Mouse (Mus musculus) Muller cell, postnatal 12 days (primary cell): ENCODE measurements at regions not wholly inside any gene's neighbourhood (a gene's known extent, or its start where the extent isn't known, plus 50 kb on each side); places are given as distances from the start of the nearest gene placed in this dataset.
"Not testable (repeated sequence)": the region's sequence is repeated elsewhere in the genome, so short reads cannot be mapped to it uniquely, and the experiment has no call there.

Experiments
- DNase-seq: peaks from one replicate; pipeline ENCODE4 v3.0.0-alpha.2; 2015; ENCODE audit errors: inconsistent ontology term

DNA sequence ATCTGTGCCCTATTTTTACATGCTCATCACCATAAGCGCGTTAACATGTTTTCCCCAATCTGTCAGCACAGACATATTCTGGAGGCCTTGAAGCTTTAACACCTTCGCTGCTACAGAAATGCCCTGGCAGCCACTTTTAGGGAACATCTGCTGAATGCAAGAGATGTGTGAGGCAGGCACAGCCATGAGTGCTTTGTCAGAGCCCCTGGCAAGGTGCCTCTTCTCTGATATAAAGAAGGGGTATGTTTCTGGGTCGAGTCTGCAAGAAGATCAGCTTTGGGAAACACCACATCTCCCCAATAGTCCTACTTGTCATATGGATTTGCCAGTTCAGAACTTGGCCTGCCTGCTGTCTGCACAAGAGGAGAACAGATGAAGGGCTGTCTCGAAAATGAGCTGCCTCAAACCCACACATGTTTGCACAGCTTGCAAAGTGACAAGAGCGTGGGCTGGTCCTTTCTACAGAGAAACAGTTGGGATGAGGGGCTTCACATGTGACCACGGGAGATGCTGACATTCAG, 1263.3 kb upstream of the Klhl29 start:
- DNase-seq, result no peak

DNA sequence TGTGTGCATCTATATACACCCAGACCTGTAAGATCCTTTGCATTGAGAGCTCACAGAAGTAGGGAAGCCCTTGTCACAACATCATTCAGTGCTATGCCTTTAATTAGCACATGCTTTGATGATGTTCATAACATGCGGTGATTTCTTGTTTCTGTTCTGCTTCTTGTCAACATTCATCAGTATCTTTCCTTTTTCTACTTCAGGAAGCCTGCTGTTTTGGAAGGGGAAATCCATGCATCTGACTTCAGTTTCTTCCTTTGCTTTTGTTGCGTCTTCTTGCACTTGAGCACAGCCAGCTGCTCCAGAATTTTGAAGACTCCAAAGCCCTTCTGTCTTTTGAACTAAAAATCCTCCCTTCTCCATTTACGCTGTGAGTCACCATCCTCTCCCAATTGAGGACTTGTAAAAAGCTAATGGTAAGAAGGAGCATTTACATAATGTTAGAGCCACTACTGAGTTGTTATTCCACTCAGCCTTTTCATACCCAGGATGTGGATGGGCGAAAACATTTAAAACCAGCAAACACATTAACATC, 1262.4 kb upstream of the Klhl29 start:
- peak; percentile 30 for DNase-seq

DNA sequence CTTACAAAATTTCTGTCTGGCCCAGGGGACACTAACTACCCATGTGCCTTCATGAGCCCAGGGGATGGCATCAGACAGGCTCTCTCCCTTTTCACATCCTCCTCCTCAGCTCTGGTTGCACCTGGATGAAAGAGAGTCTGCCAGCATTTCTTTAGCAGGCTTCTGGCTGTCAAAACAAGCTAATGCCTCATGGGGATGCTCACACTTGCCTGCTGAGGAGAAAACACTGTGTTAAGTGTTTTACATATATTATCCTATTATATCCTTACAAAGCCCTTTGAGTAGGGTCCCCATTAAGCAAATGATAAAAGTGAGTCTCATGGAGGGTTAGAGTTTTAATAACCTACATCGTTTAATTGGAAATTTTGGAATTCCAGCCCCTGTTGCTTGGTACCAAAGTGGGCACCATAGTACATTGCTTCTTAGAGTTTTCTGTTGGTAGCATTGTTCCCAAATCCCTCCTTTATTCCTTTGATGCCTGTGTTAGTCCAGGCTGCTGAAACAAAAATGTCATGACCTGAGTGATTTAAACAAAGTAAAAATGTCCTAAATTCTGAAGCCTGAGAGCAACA, 1247.2 kb upstream of the Klhl29 start:
- no peak for DNase-seq

DNA sequence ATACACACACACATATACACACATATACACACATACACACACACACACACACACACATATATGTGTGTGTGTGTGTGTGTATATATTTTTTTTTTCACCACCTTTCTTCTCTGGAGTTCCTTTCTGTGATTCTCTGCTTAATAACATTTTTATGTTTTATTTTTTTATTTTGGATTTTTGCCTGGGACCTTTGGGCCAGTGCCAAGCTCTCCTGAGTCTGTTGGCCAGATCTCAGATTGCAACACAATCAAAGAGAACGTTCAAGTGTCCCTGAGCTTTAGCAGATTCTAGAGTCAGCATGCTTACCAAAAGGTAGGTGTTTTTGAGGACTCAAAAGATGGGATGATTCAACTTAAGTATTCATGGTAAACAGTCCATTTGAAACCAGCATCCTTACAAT, 1225.6 kb upstream of the Klhl29 start:
- no peak for DNase-seq

DNA sequence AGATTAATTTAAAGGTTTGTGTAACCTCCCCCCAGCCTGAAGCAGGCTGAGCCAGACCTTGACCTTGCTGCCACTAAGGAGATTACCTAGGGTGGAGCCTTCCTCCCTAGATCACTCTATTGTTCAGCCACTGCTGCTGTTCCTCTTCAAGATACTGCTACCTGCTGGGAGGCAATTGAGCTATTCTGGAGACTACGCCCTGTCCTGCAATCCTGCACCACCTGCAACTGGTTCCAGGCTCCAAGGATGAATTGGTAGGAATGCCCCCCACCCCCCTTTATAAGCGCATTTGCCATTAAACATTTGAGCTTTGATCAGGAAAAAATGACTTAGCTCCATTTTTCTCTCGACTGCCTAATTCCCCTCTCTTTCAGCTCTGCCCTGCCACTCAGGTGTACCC, 1220.0 kb upstream of the Klhl29 start:
- not testable (repeated sequence) for DNase-seq

DNA sequence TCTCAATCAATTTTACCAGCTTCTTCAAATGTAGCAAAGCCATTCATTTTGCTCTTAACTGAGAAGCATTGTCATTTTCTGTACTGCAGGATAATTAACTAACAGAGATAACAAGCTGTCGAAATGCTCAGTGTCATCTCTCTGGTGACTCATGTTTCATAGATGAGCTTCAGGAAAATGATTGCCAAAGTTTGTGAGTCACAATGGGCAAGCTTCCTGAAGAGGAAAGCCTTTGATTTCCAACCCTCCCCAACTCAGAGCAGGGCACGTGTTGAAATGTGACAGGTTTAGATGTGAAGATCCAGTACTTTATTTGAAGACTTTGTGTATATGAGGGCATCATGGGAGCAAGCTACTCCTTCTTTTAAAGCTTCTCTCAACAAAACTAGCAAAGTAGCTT, 1214.7 kb upstream of the Klhl29 start:
- peak; percentile 80 for DNase-seq

DNA sequence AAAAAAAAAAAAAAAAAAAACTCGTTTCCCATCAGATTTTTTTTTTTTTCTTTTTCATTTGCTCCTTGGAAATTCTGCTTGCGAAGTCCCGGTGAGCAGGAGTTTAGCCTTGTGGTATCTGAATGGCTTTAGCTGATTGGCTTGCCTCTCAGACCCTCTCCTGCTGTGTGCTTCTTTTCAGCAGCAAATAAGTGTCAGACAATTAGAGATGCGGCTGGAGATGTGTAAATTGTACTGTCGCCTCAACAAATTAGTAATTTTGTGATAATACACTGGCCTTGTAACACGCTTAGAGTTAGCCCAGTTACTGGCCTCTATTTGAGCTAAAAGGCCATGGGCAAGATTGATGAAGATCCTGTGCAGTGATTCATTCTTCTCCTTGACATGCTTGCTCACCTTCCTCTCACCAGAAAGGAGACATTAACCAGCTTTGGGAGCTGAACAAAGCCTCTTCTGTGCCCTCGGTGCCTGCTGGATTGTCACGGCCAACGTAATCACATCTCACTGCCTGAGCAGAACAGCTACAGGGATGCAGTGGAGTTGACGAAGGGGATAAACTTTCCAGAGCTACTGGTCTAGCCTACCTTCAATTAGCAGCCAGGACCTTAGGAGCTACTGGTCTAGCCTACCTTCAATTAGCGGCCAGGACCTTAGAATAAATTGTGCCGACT, 1212.7 kb upstream of the Klhl29 start:
- DNase-seq, result peak; percentile 53

DNA sequence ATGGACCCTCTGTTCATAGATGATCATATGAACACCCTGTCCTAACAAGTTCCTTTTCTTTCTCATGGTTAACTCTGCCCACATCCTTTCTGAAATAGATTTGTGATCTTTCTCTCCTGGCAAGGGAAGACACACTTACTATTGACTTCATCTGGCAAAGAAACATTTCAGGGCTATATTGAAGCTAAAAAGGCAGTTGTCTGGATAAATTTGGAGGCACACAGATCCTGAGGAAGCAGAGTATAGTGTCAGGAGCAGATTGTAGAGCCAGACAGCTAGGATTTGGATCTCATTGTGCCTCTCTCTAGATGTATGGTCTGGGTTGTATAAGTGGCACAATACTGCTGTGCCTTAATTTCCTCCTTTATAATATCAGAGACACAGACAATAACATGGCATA, 1204.7 kb upstream of the Klhl29 start:
- DNase-seq, result no peak

DNA sequence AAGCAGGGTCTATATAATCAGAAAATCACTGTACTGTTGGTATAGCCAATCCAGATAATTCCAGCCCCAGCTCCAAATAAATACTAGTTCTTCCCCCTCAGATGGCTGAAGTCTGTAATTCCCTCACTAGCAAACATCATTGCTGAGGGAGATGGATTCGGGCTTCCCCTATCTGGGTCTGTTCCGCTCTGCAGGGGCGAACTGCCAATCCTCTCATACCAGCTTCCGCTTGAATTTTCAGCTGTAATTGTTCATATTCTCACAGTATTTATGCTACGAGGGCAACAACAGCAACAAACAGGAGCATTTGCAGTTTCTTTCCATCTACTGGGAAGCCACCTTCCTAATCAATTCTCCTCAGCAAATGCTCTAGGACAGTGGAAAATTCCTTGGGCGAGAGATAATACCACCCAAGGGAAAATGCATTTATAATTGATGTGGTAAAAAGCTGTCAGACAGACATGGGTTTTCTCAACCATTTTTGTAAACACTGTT, 1201.4 kb upstream of the Klhl29 start:
- peak; percentile 60 for DNase-seq
